Mouse (Mus musculus) brain, adult 2 months (tissue): Measurements from ENCODE around the gene Stoml2.

ENCODE experiments used
- DNase-seq: peaks from one replicate; pipeline ENCODE4 v3.0.0; 2011; ENCODE audit warnings: low read depth, low spot score

The Stoml2 gene

DNA sequence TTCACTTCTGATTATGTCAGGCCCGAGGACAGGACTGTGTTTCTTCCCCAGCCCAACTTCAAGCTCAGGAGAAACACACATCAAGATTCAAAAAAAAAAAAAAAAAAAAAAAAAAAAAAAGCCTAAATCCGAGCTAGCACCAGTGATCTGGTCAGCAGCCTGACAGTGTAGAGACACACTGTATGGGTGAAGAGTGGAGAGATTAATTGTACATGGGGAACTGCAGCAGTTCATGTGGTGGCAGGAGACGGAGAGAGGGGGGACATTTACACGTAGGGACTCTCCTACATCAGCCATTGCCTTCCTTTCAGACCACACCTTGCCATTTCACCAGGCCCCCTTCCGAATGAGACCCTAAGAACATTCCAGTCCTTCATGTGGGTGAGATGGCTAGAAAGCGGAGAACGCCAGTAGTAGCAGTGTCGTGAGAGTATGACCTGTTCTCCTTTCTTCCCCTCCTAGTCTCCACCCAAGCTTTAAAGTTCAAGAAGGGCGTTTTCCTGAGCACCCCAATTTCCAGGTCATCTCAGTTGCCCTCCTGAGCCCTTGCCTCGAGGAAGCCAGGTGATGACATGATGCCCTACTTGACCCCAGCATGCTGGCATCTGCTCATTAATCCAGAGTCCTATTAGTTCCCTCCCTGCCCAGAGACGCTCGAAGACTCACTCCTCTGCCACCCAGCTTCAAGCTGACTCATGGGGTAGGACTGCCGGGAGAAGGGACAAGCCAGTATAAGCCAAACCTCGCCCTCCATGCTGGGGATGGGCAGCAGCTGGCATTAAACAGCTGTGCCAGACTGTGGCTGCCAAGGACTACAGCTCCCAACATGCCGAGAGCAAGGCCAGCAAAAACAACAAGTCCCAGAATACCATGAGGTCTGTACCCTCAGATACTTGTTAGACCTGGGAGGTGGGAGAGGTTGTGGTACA is 7.3 kb upstream of the Stoml2 start:
- DNase-seq = peak; percentile 87

- DNase-seq = no peak
Observed at GRCm38 (mm10) chr4:43037860-43038566, 6.5 kb upstream of the Stoml2 start.

- DNase-seq = no peak
Observed at GRCm38 (mm10) chr4:43036356-43036755, 4.8 kb upstream of the Stoml2 start.

- DNase-seq = no peak
Observed at GRCm38 (mm10) chr4:43035851-43036250, 4.3 kb upstream of the Stoml2 start.

DNA sequence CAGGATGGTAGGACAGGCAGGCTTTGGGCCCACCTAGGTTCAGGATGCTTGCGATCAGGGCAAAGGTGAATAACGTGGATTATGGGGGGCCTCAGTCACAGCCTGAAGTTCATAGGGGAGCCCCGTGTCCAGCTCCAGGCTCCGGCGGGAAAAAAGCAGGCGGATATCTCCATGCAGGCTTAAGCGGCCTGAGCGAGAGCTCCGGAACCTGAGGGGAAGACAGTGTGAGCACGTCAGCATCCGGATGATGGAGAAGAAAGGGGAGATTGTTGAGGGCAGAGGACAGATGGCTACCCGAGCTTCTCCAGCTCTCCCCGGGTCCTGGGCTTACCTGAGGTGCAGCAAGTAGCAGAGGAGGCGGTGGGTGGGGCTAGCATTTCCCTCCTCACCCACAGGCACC is 2.0 kb upstream of the Stoml2 start:
- DNase-seq = no peak

DNA sequence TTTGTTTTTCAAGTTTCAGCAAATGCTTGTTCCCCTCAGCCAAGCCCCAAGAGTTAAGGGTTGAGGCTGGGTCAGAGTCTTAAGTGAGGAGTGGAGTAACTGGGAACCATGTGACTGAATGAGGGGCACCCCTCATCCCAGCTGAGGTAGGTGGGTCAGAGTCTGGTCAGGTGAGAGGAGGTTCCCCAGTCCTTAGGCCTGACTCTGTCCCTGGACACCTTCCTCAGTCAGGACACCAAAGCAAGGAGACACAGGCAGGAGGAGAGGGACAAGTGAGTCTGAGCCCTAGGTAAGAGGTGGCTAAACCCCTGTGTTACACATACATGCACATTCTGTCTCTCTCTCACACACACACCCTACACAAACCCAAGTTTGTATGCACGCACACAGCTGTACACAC is 991 bp upstream of the Stoml2 start:
- DNase-seq = no peak

- DNase-seq = no peak
Observed at GRCm38 (mm10) chr4:43030780-43031230, 705 bp downstream of the Stoml2 start.

DNA sequence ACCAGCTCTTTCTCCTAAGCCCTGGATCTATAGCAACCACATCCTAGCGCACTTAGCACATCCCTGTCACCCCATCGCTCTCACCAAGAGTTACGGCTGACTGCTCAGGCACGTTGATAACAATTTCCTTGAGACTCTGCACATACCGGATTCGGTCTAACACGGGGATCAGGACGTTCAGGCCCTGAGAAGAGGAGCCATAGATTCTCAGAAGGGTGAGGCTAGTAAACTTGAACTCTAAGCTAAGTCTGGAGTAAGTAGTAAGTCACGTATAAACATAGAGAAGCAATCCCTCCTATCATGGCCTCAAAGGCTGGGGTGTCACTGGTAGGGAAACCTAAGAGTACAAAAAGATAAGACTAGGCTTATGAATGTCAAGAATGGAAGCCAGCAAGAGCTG is 1.2 kb downstream of the Stoml2 start:
- no peak for DNase-seq

DNA sequence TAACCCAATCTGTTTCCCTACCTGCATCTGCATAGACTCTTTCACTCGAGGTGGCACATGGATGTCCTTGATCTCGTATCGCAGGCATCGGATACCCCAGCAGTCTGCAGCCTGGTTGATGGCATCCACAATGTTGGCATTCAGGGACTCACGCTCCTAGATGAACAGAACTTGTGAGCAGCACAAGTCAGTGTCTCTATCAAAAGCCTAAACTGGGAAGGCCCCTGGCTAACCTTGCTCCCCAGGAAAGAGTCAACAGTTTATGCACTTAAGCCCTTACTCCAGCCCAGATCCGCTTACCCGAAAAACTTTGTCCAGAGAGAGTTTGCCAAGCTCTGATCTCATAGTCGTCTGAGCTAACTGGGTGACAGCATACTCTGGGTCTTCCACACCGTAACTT is 1.8 kb downstream of the Stoml2 start:
- DNase-seq = no peak

DNA sequence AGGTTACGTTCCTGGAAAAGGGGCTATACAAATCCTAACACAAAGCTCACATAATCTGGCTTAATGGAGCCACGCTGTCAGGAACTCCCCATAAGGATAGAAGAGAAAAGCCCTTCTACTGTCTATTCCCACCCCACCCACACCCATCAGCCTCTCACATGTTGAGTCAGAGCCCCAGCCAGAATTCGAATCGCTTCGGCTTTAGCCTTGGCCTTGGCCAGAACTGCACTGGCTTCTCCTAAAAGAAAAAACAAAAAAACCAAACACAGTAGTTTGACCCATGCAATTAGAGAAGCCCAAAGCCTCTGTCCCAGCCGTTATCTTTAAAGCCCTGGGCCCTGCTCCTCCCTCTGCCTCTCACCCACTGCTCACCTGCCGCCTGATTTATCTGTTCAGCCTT is 2.4 kb downstream of the Stoml2 start:
- DNase-seq = no peak

- peak; percentile 98 for DNase-seq
Observed at GRCm38 (mm10) chr4:43025084-43025960, 6.2 kb downstream of the Stoml2 start, which contains the start of gene Pigo. Gene Pigo, minus strand, starts transcription at chr4:43025819.

- no peak for DNase-seq
Observed at GRCm38 (mm10) chr4:43024673-43025072, 6.8 kb downstream of the Stoml2 start.

DNA sequence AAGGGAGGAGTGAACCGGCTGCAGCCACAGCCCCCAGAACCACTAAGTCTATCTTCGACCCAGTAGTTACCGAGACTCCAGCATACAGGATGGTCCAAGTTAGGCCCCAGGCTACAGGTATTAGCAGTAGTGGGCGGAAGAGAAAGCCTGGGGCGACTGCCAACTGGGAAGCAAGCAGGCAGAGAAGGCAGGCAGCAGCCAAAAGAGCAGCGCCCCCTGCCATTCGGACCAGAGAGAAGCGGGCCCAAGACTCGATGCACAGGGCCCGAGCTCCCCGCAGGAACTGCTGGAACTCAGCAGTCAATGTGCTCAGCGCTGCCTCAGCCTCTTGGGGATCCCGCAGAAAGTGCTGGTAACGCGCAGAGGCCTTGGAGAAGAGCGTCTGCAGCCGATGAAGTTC is 10.2 kb downstream of the Stoml2 start:
- DNase-seq = peak; percentile 18

DNA sequence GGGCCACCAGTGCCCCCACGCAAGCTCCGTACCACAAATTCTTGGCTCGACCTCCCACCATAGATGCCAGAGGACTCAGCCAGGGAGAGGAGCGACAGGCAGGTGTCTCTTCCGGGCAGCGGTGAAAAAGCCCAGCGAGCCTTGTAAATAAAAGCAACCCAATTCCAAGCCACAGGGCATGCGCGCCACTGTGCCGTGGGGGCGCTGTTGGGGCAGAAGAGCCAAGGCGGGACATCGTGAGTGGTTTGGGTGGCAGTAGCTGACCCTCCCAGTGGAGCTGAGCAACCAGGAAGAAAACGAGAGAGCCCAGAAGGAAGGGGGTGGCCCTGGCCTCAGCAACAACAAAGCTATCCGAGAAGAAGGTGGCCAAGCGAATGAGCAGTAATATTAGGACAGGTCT is 10.6 kb downstream of the Stoml2 start:
- DNase-seq = no peak

DNA sequence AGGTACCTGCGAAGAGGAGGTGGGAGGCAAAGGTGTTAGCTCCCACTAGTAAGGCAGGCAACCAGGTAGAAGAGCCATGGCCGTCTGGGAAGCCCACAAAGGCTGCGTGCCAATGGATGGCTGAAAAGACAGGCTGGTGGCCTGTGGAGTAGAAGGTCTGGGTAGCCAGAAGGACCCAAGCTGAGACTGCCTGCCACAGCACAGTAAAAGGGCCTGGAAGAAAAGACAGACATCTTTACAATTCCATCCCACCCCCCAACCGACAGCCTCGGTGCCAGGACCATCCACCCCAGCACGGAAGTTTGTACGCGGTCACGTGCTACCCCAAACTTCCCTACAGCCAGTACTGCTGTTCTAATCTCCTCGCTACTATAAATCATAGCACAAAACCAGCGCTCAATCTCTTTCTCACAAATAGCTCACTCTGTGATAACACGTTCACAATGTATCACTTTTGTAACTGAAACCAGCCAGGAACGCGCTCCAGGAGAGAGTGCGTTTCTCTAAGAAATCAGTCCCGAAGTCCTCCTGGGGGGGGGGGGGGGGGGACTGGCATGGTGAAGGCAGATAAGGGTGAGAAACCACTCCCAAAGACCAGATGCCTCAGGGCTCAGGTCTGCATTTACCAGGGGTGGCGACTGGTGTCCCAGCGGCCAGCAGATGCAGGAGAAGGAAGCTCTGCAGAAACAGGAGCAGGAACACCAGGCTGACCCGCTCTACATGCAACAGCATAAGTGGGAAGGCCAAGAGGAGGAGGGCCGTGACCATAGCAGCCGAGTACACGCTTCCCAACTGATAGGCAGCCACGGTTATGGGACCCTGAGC is 11.7 kb downstream of the Stoml2 start:
- DNase-seq = no peak

- DNase-seq = no peak
Observed at GRCm38 (mm10) chr4:43019176-43019575, 12.3 kb downstream of the Stoml2 start.

GRCm38 (mm10) chr4:43018156-43018555 is 13.4 kb downstream of the Stoml2 start:
- no peak for DNase-seq

- no peak for DNase-seq
Observed at GRCm38 (mm10) chr4:43012091-43012490, 19.4 kb downstream of the Stoml2 start.

DNA sequence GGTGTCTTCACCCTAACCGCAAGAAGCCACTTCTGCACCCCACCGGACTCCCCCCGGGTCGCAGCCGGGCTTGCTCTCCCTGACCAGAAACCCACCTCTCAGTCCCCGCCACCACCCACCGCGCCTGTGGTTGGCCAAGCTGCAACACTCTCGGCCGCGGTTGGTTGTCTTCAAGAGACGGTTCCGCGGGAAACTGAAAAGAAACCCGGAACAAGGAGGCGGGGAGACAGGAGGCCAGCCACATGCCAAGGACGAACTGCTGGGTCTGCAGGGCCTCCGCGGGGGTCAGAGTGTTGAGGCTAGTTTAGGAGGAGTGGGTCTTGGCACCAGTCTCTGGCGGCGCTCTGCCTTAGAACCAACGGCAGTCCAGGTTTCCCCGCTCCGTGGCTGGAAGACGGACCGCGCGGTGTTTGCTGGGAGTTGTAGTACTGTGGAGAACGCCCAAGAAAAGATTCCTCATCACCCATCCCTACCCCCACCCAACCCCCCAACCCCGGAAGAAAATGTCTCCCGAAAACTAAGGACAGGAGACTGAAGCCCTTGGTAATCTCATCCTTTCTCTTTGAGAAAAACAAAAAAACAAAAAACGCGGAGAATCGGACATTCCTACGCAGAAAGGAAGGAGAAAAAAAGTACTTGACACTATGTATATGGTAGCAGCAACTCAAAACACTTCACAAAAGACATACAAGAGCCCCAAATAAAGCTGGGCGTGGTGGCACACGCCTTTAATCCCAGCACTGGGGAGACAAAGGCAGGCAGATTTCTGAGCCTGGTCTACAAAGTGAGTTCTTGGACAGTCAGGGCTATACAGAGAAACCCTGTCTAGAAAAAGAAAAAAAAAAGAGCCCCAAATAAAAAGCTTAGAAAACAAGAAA is 21.1 kb downstream of the Stoml2 start, which contains the start of gene Fancg:
Gene Fancg, minus strand, starts transcription at position 346 of the 878 bp plus-strand sequence.
- peak; percentile 92 for DNase-seq

DNA sequence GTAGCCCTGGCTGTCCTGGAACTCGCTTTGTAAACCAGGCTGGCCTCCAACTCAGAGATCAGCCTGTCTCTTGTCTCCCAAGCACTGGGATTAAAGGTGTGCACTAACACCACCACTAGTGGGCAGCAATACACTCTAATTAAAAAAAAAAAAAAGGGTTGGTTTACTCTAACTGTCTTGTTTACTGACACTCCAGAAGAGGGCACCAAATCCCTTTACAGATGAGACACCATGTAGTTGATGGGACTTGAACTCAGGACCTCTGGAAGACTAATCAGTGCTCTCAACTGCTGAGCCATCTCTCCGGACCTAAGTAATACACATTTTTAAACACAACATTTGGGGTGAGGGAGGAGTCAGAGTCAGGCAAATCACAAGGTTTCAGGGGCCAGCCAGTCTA is 25.7 kb downstream of the Stoml2 start:
- DNase-seq = peak; percentile 57
